Mouse (Mus musculus): Measurements from ENCODE around the gene Nmnat3. TPM values are rescaled to one million over a fixed set of nuclear protein-coding genes. Genes with fewer than 3 reads are reported as not detected.

The Nmnat3 gene
- polyA plus RNA-seq, 1 experiment from 2014 or later, result 1.1 TPM

DNA sequence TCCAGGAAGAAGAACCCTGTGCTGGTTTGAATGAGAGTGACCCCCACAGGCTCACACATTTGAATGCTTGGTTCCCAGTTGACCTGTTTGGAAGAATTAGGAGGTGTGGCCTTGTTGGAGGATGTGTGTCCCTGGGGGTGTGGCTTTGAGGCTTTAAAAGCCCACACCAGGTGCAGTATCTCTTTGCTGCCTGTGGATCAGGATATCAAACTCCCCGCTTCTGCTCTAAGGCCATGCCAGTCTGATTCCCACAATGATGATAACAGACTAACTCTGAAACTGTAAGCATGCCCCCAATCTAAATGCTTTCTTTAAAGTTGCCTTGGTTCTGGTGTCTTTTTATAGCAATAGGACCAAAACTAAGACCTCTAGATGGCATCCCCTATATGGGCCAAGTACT, 58.6 kb downstream of the Nmnat3 start:
- no peak overlapping the region for H3K4me3 ChIP-seq
- H3K9ac ChIP-seq, result no peak overlapping the region
- H3K4me2 ChIP-seq, result no peak overlapping the region
- no peak for ATAC-seq (ENCODE audit: low read depth)
- no peaks in the 10 kb centered on the region for H3K36me3 ChIP-seq
- H3K4me1 ChIP-seq (replicated peaks), result peaks cover 16% of the 10 kb centered on the region
- H3K27ac ChIP-seq (replicated peaks), result no peak overlapping the region
- H3K27me3 ChIP-seq, result no peaks in the 10 kb centered on the region
- 88% methylated on average over 1 of the region's 1 CpGs for WGBS
- H3K9me3 ChIP-seq, result no peaks in the 10 kb centered on the region

GRCm38 (mm10) chr9:98346240-98346639, 59.0 kb downstream of the Nmnat3 start:
- H3K4me1 ChIP-seq (replicated peaks), result peaks cover 17% of the 10 kb centered on the region
- H3K27me3 ChIP-seq, result no peaks in the 10 kb centered on the region
- no peaks in the 10 kb centered on the region for H3K36me3 ChIP-seq
- H3K4me2 ChIP-seq, result no peak overlapping the region
- WGBS, result 84% methylated on average over 4 of the region's 4 CpGs
- ATAC-seq (ENCODE audit: low read depth), result no peak
- H3K9ac ChIP-seq, result no peak overlapping the region
- no peak overlapping the region for H3K27ac ChIP-seq (replicated peaks)
- no peaks in the 10 kb centered on the region for H3K9me3 ChIP-seq
- H3K4me3 ChIP-seq, result no peak overlapping the region

DNA sequence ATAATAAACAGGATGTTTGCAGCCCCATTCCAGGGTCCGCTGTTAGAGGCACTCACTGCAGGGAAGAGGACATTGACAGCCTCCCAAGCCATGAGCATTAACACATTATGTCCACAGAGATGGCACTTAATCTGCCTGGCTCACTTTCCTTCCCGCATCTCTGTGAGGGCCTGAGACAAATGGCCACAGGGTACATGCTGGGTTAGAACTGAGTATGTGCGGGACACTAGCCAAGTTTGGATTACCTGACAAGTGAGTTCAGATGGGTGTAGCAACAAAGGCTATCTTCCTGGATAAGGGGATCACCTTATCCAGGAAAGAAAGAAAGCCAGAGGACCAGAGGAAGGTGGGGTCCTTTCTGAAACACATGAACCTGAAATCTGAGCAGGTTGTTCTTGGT, 59.8 kb downstream of the Nmnat3 start:
- WGBS, result 92% methylated on average over 3 of the region's 3 CpGs
- H3K9me3 ChIP-seq, result no peaks in the 10 kb centered on the region

DNA sequence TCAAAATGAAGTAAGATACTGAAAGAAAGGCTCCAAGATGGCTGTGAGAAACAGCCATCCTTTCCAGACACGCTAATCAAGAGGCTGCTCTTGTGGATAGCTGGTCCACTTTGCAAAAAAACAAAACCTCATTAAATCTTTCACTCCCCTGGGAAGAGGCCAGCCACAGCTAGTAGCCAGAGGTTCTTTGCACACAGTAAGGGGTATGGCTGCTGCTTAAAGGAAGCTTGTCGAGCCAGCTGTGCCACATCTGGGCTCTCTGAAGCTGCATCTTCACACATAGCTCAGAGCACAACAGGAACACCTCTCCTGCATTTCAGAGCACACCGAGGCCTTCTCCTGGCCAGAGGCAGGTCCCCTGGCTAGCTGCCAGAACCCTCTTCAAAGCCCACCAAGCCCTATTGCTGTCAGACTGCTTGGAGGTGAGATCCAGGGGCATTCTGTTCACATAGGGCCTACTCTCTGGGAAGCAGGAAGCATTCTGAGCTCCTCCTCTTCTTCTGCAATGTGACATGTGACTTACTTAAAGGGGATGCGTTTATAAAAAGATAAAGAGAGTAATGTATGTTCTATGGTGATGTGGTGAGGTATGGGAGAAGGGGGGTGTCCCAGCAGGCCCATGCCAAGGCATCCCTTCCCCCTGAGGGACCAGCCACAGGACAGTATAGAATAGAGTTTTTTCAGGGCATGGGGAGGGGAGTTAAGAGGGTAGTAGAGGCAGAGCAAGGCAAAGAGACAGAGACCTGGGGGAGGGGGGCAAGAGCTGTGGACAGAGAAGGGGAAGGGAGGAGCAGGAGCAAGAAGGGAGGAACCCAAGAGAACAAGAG, 63.3 kb downstream of the Nmnat3 start:
- 0 out of 2 replicates have a peak overlapping the region, but pooled peaks have one; percentile 2 for H3K27ac ChIP-seq (replicated peaks)
- H3K27me3 ChIP-seq, result no peaks in the 10 kb centered on the region
- peaks cover 17% of the 10 kb centered on the region for H3K4me1 ChIP-seq (replicated peaks)
- no peak overlapping the region for H3K4me2 ChIP-seq
- no peak overlapping the region for H3K9ac ChIP-seq
- H3K4me3 ChIP-seq, result no peak overlapping the region
- 5% methylated on average over 4 of the region's 4 CpGs for WGBS
- no peaks in the 10 kb centered on the region for H3K9me3 ChIP-seq
- ATAC-seq (ENCODE audit: low read depth), result 0 out of 2 replicates have a peak, but pooled peaks have one; percentile 16
- no peaks in the 10 kb centered on the region for H3K36me3 ChIP-seq

More for the DNA sequence above, 59.8 kb downstream of the Nmnat3 start:
- Histone ChIP-seq H3K4me1 (replicated peaks) (peaks cover 17% of the 10 kb centered on the region), H3K27me3 (no peaks in the 10 kb centered on the region), H3K4me3 (no peak overlapping the region), H3K4me2 (no peak overlapping the region), H3K9ac (no peak overlapping the region), H3K36me3 (no peaks in the 10 kb centered on the region), H3K27ac (replicated peaks) (no peak overlapping the region)
- ATAC-seq (ENCODE audit: low read depth), result no peak

- no peak for ATAC-seq (ENCODE audit: low read depth)
- no peaks in the 10 kb centered on the region for H3K27me3 ChIP-seq
- no peak overlapping the region for H3K9ac ChIP-seq
- H3K4me2 ChIP-seq, result no peak overlapping the region
- peaks cover 17% of the 10 kb centered on the region for H3K4me1 ChIP-seq (replicated peaks)
- no peak overlapping the region for H3K4me3 ChIP-seq
- no peaks in the 10 kb centered on the region for H3K36me3 ChIP-seq
- 89% methylated on average over 6 of the region's 6 CpGs for WGBS
- H3K27ac ChIP-seq (replicated peaks), result no peak overlapping the region
- no peaks in the 10 kb centered on the region for H3K9me3 ChIP-seq
These were observed 65.1 kb downstream of the Nmnat3 start for GRCm38 (mm10) chr9:98352332-98352731.

DNA sequence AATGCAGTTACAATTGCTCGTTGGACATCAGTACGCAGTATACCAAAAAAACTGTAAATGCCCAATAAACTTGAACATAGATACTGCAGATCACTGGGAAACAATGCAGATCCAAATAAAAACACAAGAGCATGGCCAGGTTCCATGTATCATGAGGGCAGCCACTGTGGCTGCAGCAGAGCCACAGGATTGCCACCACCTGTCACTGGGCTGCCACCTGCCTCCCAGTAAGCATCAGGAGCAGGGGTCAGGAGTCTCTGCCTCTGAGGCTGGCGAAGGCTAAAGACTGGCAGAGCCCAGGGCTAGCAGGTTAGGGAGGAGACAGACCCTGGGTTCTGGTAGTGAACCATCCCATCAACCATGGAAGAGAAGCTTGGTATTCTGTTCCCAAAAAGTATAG, 67.7 kb downstream of the Nmnat3 start:
- H3K4me2 ChIP-seq, result no peak overlapping the region
- H3K9me3 ChIP-seq, result no peaks in the 10 kb centered on the region
- no peak overlapping the region for H3K27ac ChIP-seq (replicated peaks)
- WGBS, result 97% methylated on average over 3 of the region's 3 CpGs
- peaks cover 10% of the 10 kb centered on the region for H3K4me1 ChIP-seq (replicated peaks)
- H3K27me3 ChIP-seq, result no peaks in the 10 kb centered on the region
- H3K9ac ChIP-seq, result no peak overlapping the region
- H3K4me3 ChIP-seq, result no peak overlapping the region
- no peaks in the 10 kb centered on the region for H3K36me3 ChIP-seq
- ATAC-seq (ENCODE audit: low read depth), result no peak

DNA sequence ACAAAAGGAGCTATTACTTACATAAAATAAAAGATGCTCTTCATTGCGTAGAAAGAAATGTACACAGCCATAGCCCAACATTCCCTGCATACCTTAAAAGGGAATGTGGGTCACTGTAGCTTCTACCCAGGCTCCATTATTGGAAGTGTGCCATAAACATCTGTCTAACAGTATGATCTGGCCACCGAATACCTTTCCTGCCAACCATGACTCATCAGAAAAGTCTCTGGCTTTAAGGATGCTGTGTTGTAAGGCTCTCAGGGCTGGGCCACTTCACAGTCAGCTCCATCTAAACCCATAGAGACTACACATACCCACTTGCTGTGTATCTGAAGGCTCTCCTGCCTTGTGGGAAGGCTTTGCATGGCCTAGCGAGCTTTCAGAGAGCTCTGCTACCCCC, 73.8 kb downstream of the Nmnat3 start:
- no peak overlapping the region for H3K9ac ChIP-seq
- H3K27ac ChIP-seq (replicated peaks), result no peak overlapping the region
- WGBS, result 86% methylated on average over 3 of the region's 3 CpGs
- ATAC-seq (ENCODE audit: low read depth), result no peak
- H3K4me1 ChIP-seq (replicated peaks), result 0 out of 2 replicates have a peak, but pooled peaks cover 2% of the 10 kb centered on the region
- H3K4me2 ChIP-seq, result no peak overlapping the region
- H3K36me3 ChIP-seq, result no peaks in the 10 kb centered on the region
- no peak overlapping the region for H3K4me3 ChIP-seq
- H3K27me3 ChIP-seq, result no peaks in the 10 kb centered on the region
- no peaks in the 10 kb centered on the region for H3K9me3 ChIP-seq

DNA sequence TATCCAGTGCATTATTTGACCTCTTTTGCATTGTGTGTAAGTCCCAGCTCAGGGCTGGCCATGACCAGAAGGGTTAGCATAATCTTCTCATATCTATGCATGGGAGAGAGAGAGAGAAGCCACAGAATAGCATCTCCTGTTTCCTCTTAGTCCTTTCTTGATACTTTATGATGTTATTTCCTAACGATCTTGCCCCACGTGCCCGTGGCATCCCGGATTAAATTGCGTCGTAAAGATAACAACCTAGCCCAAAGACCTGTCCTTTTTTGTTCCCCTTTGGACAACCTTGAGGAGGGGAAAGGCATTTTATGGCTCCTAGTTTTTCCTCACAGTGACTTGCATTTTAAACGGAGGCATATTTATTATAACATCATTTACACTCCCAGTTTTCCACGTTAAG, 78.8 kb downstream of the Nmnat3 start:
- Histone ChIP-seq H3K27ac (replicated peaks) (no peak overlapping the region), H3K4me1 (replicated peaks) (peaks cover 14% of the 10 kb centered on the region; the same call in 1 of the 2 replicates), H3K27me3 (no peaks in the 10 kb centered on the region), H3K4me3 (no peak overlapping the region), H3K4me2 (no peak overlapping the region), H3K9me3 (no peaks in the 10 kb centered on the region), H3K36me3 (no peaks in the 10 kb centered on the region), H3K9ac (no peak overlapping the region)
- ATAC-seq (ENCODE audit: low read depth), result no peak
- 29% methylated on average over 8 of the region's 8 CpGs for WGBS

DNA sequence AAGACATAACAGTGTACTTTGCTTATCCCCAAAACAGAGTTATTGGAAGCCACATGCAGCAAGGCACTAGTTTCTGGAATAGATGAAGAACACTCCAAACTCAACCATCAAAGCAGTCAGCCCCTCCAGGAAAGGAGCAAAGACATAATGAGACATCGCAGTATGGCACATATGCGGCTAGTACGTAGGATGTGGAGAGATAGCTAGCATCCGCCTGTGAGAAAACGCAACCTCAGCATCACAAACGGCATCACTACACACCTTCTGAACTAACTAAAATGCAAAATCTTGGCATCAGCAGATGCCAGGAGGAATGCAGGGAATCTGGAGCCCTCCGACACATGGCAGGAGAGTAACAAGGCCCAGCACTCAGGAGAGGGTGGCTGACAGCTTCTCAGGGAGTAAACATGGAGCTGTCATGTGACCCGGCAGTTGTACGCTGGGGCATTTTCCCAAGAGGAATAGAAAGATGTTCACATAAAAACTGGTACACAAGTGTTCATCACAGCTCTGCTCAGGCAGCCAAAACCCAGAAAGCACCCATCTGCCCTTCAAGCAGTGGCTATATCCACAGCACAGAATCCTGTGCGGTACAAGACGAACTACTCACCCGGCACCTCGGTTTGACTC, 80.2 kb downstream of the Nmnat3 start:
- Histone ChIP-seq H3K4me2 (no peak overlapping the region), H3K9ac (no peak overlapping the region), H3K36me3 (no peaks in the 10 kb centered on the region), H3K27me3 (no peaks in the 10 kb centered on the region), H3K4me3 (no peak overlapping the region), H3K4me1 (replicated peaks) (peaks cover 14% of the 10 kb centered on the region; the same call in 1 of the 2 replicates), H3K9me3 (no peaks in the 10 kb centered on the region), H3K27ac (replicated peaks) (no peak overlapping the region)
- 84% methylated on average over 13 of the region's 13 CpGs for WGBS
- no peak for ATAC-seq (ENCODE audit: low read depth)

DNA sequence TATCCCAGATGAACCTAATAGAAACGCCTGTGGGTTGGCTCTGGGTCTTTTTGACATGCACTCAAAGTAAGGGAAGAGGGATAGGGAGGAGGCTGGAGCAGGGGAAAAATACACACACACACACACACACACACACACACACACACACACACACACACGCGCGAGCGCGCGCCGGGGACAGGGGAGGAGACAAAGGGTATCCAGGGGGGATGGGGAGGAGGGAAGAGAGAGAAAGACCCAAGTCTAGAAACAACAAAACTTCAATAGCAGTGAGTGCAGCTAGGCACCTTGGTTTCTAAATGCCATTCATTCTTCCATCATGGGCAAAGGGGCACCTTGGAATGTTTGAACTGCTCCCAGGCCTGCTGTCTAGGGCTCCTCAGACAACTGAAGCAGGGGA, 82.5 kb downstream of the Nmnat3 start:
- H3K9me3 ChIP-seq, result no peaks in the 10 kb centered on the region

GRCm38 (mm10) chr9:98373358-98373757, 86.1 kb downstream of the Nmnat3 start:
- Histone ChIP-seq H3K36me3 (no peaks in the 10 kb centered on the region), H3K4me3 (no peak overlapping the region), H3K4me2 (no peak overlapping the region), H3K9ac (no peak overlapping the region), H3K27me3 (peaks cover 8% of the 10 kb centered on the region), H3K27ac (replicated peaks) (no peak overlapping the region), H3K9me3 (no peaks in the 10 kb centered on the region), H3K4me1 (replicated peaks) (peaks cover 20% of the 10 kb centered on the region)
- no peak for ATAC-seq (ENCODE audit: low read depth)
- WGBS, result 91% methylated on average over 5 of the region's 5 CpGs

More for the DNA sequence above, 82.5 kb downstream of the Nmnat3 start:
- Histone ChIP-seq H3K27ac (replicated peaks) (no peak overlapping the region), H3K4me2 (no peak overlapping the region), H3K27me3 (no peaks in the 10 kb centered on the region), H3K36me3 (no peaks in the 10 kb centered on the region), H3K9ac (no peak overlapping the region), H3K4me1 (replicated peaks) (peaks cover 18% of the 10 kb centered on the region; the same call in 1 of the 2 replicates), H3K4me3 (no peak overlapping the region)
- WGBS, result 78% methylated on average over 8 of the region's 8 CpGs
- no peak for ATAC-seq (ENCODE audit: low read depth)

GRCm38 (mm10) chr9:98374897-98375296, 87.7 kb downstream of the Nmnat3 start:
- Histone ChIP-seq H3K27ac (replicated peaks) (no peak overlapping the region), H3K4me3 (no peak overlapping the region), H3K4me2 (no peak overlapping the region), H3K27me3 (peaks cover 8% of the 10 kb centered on the region), H3K9me3 (no peaks in the 10 kb centered on the region), H3K9ac (no peak overlapping the region), H3K36me3 (no peaks in the 10 kb centered on the region), H3K4me1 (replicated peaks) (peaks cover 25% of the 10 kb centered on the region)
- WGBS, result 48% methylated on average over 11 of the region's 11 CpGs
- no peak for ATAC-seq (ENCODE audit: low read depth)

All from neural tube, embryonic 13.5 days (tissue).